Mouse (Mus musculus) limb, embryonic 12.5 days (tissue): Measurements from ENCODE around the gene Ppp5c. TPM values are rescaled to one million over a fixed set of nuclear protein-coding genes. Genes with fewer than 3 reads are reported as not detected.
A peak's percentile ranks its signal among the peaks of the same experiment; 100 is the strongest.
"Not testable (repeated sequence)": the region's sequence is repeated elsewhere in the genome, so short reads cannot be mapped to it uniquely, and the experiment has no call there.

Experiments used
- ATAC-seq: fragments of 200-750 bp; cut with Nextera tagmentation; 2 replicates; pipeline ENCODE4 v1.8.0; 2017; ENCODE audit warnings: low read depth, moderate TSS enrichment; ENCODE audit not compliant: insufficient number of reproducible peaks, insufficient read depth, low FRiP score, low TSS enrichment
- H3K27ac ChIP-seq: fragments of 300-500 bp; sonication (generic); 2 replicates; pipeline ENCODE4 v1.5.1; 2016; ENCODE audit warnings: mild to moderate bottlenecking, moderate library complexity
- H3K27me3 ChIP-seq: fragments of 300-500 bp; sonication (generic); 2 replicates; pipeline ENCODE4 v1.6.1; 2016; ENCODE audit warnings: mild to moderate bottlenecking, moderate library complexity
- H3K36me3 ChIP-seq: fragments of 300-500 bp; sonication (generic); 2 replicates; pipeline ENCODE4 v1.6.1; 2016; ENCODE audit warnings: mild to moderate bottlenecking, moderate library complexity
- H3K4me1 ChIP-seq: fragments of 300-500 bp; sonication (generic); replicated peaks from 2 replicates; pipeline ENCODE4 v1.6.1; 2016
- H3K4me2 ChIP-seq: fragments of 300-500 bp; sonication (generic); 2 replicates; pipeline ENCODE4 v1.6.1; 2016; ENCODE audit warnings: mild to moderate bottlenecking, moderate library complexity
- H3K4me3 ChIP-seq: fragments of 300-500 bp; sonication (generic); replicated peaks from 2 replicates; pipeline ENCODE4 v1.5.1; 2016; ENCODE audit warnings: mild to moderate bottlenecking
- H3K9ac ChIP-seq: fragments of 300-500 bp; sonication (generic); replicated peaks from 2 replicates; pipeline ENCODE4 v1.6.1; 2016; ENCODE audit warnings: mild to moderate bottlenecking, moderate library complexity
- H3K9me3 ChIP-seq: fragments of 300-500 bp; sonication (generic); 2 replicates; pipeline ENCODE4 v1.6.1; 2016; ENCODE audit warnings: mild to moderate bottlenecking, moderate library complexity
- WGBS: fragments of 180-500 bp; shearing (Covaris S2); methylation state at CpG from one replicate; pipeline ENCODE4 v1.1.7; 2016; 5-methylcytosine and 5-hydroxymethylcytosine counted together
- polyA plus RNA-seq: library from polyadenylated mRNA; unstranded; fragments of >200 nt; fragmentation: Nextera tagmentation; extraction: Ambion mirVana; gene quantifications from 2 replicates; pipeline ENCODE4 v1.2.1, GENCODE M21; 2016

Gene Ppp5c
- polyA plus RNA-seq, result 126 TPM in 2 replicates

DNA sequence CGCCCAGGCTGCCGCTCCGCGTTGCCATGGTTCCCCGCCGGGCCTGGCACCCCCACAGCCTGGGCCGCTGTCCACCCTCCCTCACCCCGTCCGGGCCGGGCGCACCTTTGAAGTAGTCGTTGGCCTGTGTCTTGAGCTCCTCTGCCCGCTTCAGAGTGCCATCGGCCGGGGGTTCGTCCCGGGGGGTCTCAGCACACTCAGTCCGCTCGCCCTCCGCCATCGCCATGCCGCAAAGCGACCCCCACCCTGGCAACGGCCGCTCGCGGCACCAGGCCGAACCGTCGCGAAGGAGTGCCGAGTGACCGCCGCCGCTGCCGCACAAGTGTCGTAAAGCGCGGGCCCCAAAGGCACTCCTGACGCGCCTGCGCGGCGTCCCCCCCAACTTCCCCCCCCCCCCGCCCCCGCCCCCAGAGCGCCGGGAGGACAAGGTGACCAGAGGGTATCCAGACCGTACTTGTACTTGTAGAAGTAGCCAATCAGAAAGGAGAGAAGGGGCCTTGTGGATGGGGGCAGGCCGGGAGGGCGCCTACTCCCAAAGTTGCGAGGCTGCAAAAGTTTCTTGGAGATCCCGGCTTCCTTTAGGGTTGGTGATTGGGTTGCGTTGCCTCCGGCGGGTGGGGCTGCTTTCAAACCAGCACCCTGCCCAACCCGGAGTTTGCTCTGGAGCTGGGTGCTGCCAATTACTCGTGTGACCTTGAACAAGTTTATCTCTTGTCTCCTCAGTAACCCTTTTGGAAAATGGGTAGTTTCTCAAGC is at the start of gene Ppp5c:
Ppp5c (minus strand) TSS at position 337 of the 756 bp plus-strand sequence.
- H3K27me3 ChIP-seq, result no peaks in the 10 kb centered on the region
- H3K4me3 ChIP-seq, result peak within 1 kb of the TSS; percentile 82
- no peaks in the 10 kb centered on the region for H3K9me3 ChIP-seq
- H3K4me2 ChIP-seq, result peak within 1 kb of the TSS; percentile 76
- under 1% methylated on average over 41 of the region's 58 CpGs for WGBS
- ATAC-seq, result peak; percentile 84
- H3K27ac ChIP-seq, result peak within 1 kb of the TSS; percentile 70
- peak within 1 kb of the TSS; percentile 77 for H3K9ac ChIP-seq
- H3K36me3 ChIP-seq, result peaks cover 35% of the 10 kb centered on the region
- H3K4me1 ChIP-seq, result peaks cover 40% of the 10 kb centered on the region

GRCm38 (mm10) chr7:17076542-17076941 is 48.8 kb upstream of the Ppp5c start:
- H3K36me3 ChIP-seq, result no peaks in the 10 kb centered on the region
- H3K9me3 ChIP-seq, result 0 out of 2 replicates have a peak, but pooled peaks cover 3% of the 10 kb centered on the region
- no peak for ATAC-seq
- no peak overlapping the region for H3K9ac ChIP-seq
- H3K27me3 ChIP-seq, result no peaks in the 10 kb centered on the region; the same call in 1 of the 2 replicates
- no peak overlapping the region for H3K4me2 ChIP-seq
- 74% methylated on average over 1 of the region's 1 CpGs for WGBS
- H3K4me1 ChIP-seq, result no peaks in the 10 kb centered on the region
- H3K4me3 ChIP-seq, result no peak overlapping the region
- no peak overlapping the region for H3K27ac ChIP-seq

DNA sequence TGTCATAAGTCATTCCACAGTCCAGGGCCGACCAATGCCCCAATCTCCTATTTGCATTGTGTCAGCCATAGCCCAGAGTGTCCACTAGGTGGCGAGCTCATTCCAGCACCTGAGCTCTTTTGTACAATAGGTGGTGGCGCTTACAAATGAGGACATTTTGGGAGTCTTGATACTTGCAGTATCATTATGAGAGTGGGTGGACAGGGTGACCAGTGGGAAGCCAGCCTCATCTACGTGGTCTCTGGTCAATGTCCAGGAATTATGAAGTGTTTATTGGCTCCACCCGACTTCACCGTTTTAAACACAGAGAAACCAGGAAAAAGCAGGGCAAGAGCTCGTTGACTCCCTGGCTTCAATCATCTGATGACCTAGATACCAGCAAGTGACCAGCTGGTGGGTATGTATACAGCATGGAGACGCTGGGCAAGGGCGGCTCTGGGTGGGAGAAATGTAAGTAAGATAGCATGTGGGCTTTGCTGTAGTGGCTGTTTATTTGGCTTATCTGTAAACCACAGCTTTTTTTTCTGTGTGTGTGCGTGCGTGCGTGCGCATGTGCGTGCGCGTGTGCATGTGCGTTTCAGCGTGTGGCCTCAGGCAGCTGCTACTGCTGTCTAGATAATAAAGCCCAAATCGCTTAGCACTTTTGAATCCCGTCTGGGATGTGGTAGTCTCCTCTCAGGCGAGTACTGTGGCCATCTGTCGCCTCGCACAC is 46.3 kb upstream of the Ppp5c start, which contains the start of gene Psg16:
Psg16 (plus strand) TSS at position 137 of the 712 bp plus-strand sequence.
- H3K9ac ChIP-seq, result no peak within 1 kb of the TSS
- no peak within 1 kb of the TSS for H3K4me3 ChIP-seq
- no peak within 1 kb of the TSS for H3K27ac ChIP-seq
- 0 out of 2 replicates have a peak, but pooled peaks cover 3% of the 10 kb centered on the region for H3K9me3 ChIP-seq
- no peaks in the 10 kb centered on the region; the same call in 1 of the 2 replicates for H3K27me3 ChIP-seq
- WGBS, result 70% methylated on average over 23 of the region's 23 CpGs
- H3K36me3 ChIP-seq, result no peaks in the 10 kb centered on the region
- no peak; the same call in 1 of the 2 replicates for ATAC-seq
- no peaks in the 10 kb centered on the region for H3K4me1 ChIP-seq
- H3K4me2 ChIP-seq, result no peak within 1 kb of the TSS

- no peak for ATAC-seq
Measured at GRCm38 (mm10) chr7:17073513-17073903, 45.8 kb upstream of the Ppp5c start.

DNA sequence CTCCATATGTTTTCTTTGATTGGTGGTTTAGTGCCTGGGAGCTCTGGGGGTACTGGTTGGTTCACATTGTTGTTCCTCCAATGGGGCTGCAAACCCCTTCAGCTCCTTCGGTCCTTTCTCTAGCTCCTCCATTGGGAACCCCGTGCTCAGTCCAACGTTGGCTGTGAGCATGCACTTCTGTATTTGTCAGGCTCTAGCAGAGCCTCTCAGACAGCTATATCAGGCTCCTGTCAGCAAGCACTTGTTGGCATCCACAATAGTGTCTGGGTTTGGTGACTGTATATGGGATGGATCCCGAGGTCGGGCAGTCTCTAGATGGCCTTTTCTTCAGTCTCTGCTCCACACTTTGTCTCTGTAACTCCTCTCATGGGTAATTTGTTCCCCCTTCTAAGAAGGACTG is 39.9 kb upstream of the Ppp5c start:
- H3K27me3 ChIP-seq, H3K4me1 ChIP-seq, H3K9me3 ChIP-seq, H3K36me3 ChIP-seq, H3K9ac ChIP-seq, ATAC-seq, H3K4me3 ChIP-seq, H3K27ac ChIP-seq, H3K4me2 ChIP-seq: not testable (repeated sequence)
- 58% methylated on average over 5 of the region's 5 CpGs for WGBS

More at GRCm38 (mm10) chr7:17073513-17073903, 45.8 kb upstream of the Ppp5c start:
- Histone ChIP-seq H3K36me3 (no peaks in the 10 kb centered on the region), H3K4me3 (no peak overlapping the region), H3K4me1 (no peaks in the 10 kb centered on the region), H3K9me3 (0 out of 2 replicates have a peak, but pooled peaks cover under 1% of the 10 kb centered on the region), H3K4me2 (no peak overlapping the region), H3K27ac (no peak overlapping the region), H3K9ac (no peak overlapping the region), H3K27me3 (no peaks in the 10 kb centered on the region; the same call in 1 of the 2 replicates)
- WGBS, result 59% methylated on average over 5 of the region's 5 CpGs

DNA sequence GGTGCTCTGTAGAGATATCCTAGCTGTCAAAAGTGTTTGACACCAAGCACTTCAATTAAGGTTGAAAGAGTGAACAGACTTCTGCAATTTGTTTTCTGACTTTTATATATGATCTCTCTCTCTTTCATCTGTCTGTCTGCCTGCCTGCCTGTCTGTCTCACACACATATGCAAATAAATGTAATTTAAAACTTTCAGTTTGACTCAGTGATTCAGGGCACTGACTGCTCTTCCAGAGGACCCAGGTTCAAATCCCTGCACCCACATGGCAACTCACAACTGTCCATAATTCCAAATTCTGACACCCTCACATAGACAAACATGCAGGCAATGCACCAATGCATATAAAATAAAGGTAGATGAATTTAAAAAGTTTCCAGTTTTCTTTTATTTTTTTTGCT is 39.3 kb upstream of the Ppp5c start:
- H3K9ac ChIP-seq, result no peak overlapping the region

DNA sequence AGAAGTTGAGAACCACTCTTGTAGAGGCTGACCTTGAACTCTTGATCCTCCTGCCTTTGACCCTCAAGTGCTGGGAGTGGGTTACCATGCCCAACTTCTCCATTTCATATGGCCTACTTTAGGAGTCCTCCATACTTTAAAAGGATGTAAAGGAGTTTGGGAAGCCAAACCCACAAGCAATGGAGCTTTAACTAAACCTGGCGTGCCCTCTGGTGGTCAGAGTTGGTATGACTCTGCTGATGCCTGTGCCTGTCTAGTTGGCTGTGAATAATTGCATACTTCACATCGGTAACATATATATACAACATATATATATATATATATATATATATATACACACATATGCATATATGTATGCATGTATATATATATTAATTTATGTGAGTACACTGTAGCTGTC is 38.7 kb upstream of the Ppp5c start:
- 21% methylated on average over 2 of the region's 2 CpGs for WGBS
- Histone ChIP-seq H3K4me1 (peaks cover 12% of the 10 kb centered on the region), H3K9ac (no peak overlapping the region), H3K27me3 (no peaks in the 10 kb centered on the region), H3K27ac (no peak overlapping the region), H3K4me2 (no peak overlapping the region), H3K4me3 (no peak overlapping the region), H3K36me3 (no peaks in the 10 kb centered on the region), H3K9me3 (no peaks in the 10 kb centered on the region)
- ATAC-seq, result no peak

More for the DNA sequence above, 39.3 kb upstream of the Ppp5c start:
- no peak overlapping the region for H3K4me2 ChIP-seq
- no peak overlapping the region for H3K27ac ChIP-seq
- no peaks in the 10 kb centered on the region for H3K9me3 ChIP-seq
- no peaks in the 10 kb centered on the region for H3K36me3 ChIP-seq
- no peak overlapping the region for H3K4me3 ChIP-seq
- H3K27me3 ChIP-seq, result no peaks in the 10 kb centered on the region
- ATAC-seq, result no peak
- peaks cover 6% of the 10 kb centered on the region for H3K4me1 ChIP-seq

DNA sequence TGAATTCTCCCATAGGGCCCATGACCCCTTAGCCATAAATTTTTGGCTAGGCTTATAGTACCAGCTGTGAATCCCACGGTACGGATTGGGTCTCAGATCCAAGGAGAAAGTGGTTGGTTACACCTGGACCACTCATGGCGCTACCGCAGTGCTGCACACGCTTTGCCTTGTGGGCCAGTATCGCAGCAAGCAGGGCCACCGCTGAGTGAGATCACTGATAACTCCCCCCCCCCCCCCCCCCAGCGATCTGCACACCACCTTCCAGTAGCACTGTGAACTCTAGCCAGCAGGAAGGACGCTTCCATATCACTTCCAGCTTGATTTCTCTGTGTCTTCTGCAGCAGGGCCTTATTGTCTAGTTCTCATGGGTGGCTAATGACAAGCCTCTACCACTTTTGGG is 37.9 kb upstream of the Ppp5c start:
- H3K4me2 ChIP-seq, result no peak overlapping the region
- H3K4me1 ChIP-seq, result peaks cover 20% of the 10 kb centered on the region
- no peak for ATAC-seq
- WGBS, result 84% methylated on average over 9 of the region's 9 CpGs
- no peak overlapping the region for H3K9ac ChIP-seq
- no peak overlapping the region for H3K27ac ChIP-seq
- no peak overlapping the region for H3K4me3 ChIP-seq
- no peaks in the 10 kb centered on the region for H3K27me3 ChIP-seq
- H3K36me3 ChIP-seq, result no peaks in the 10 kb centered on the region
- no peaks in the 10 kb centered on the region for H3K9me3 ChIP-seq

GRCm38 (mm10) chr7:17062845-17063244 is 35.1 kb upstream of the Ppp5c start:
- Histone ChIP-seq H3K4me2 (peak overlapping the region; percentile 78), H3K27me3 (no peaks in the 10 kb centered on the region), H3K4me3 (peak overlapping the region; percentile 54), H3K36me3 (no peaks in the 10 kb centered on the region), H3K4me1 (peaks cover 47% of the 10 kb centered on the region), H3K9me3 (no peaks in the 10 kb centered on the region), H3K27ac (no peak overlapping the region), H3K9ac (peak overlapping the region; percentile 45; the same call in 1 of the 2 replicates)
- ATAC-seq, result no peak; the same call in 1 of the 2 replicates
- 21% methylated on average over 11 of the region's 11 CpGs for WGBS

GRCm38 (mm10) chr7:17062389-17062788 is 34.7 kb upstream of the Ppp5c start, which contains the start of gene Hif3a:
Hif3a (minus strand) TSS chr7:17062427.
- H3K9me3 ChIP-seq, result no peaks in the 10 kb centered on the region
- H3K4me3 ChIP-seq, result peak within 1 kb of the TSS; percentile 54
- peak; percentile 83 for ATAC-seq
- peak within 1 kb of the TSS; percentile 37; the same call in 1 of the 2 replicates for H3K27ac ChIP-seq
- peaks cover 51% of the 10 kb centered on the region for H3K4me1 ChIP-seq
- H3K27me3 ChIP-seq, result no peaks in the 10 kb centered on the region
- under 1% methylated on average over 15 of the region's 15 CpGs for WGBS
- no peaks in the 10 kb centered on the region for H3K36me3 ChIP-seq
- peak within 1 kb of the TSS; percentile 69 for H3K9ac ChIP-seq
- peak within 1 kb of the TSS; percentile 78 for H3K4me2 ChIP-seq
